Mouse (Mus musculus) myocyte (in vitro differentiated cells): ENCODE measurements at regions not wholly inside any gene's neighbourhood (a gene's known extent, or its start where the extent isn't known, plus 50 kb on each side); places are given as distances from the start of the nearest gene placed in this dataset.

ENCODE experiments used
- CEBPB ChIP-seq: IDR thresholded peaks from 2 replicates; pipeline ENCODE4 v1.6.1; 2011; ENCODE audit warnings: mild to moderate bottlenecking, moderate library complexity; ENCODE audit not compliant: poor library complexity, insufficient read depth, severe bottlenecking
- E2F4 ChIP-seq: IDR thresholded peaks from one replicate; pipeline ENCODE4 v1.6.1; 2011; ENCODE audit warnings: mild to moderate bottlenecking, control low read depth, moderate library complexity; ENCODE audit not compliant: insufficient read depth
- MAX ChIP-seq: IDR thresholded peaks from one replicate; pipeline ENCODE4 v1.6.1; 2011; ENCODE audit warnings: low read depth, mild to moderate bottlenecking, control low read depth
- POLR2A ChIP-seq: IDR thresholded peaks from one replicate; pipeline ENCODE4 v1.6.1; 2011; ENCODE audit warnings: low read depth, mild to moderate bottlenecking, control low read depth, moderate library complexity; ENCODE audit not compliant: insufficient read length
- POLR2AphosphoS2 ChIP-seq: IDR thresholded peaks from one replicate; pipeline ENCODE4 v1.6.1; 2011; ENCODE audit warnings: low read depth, control low read depth; ENCODE audit not compliant: insufficient read length
- REST ChIP-seq: IDR thresholded peaks from one replicate; pipeline ENCODE4 v1.6.1; 2011; ENCODE audit warnings: mild to moderate bottlenecking, control low read depth, moderate library complexity; ENCODE audit not compliant: insufficient read depth, insufficient read length
- SRF ChIP-seq: IDR thresholded peaks from one replicate; pipeline ENCODE4 v1.6.1; 2011; ENCODE audit warnings: low read depth; ENCODE audit not compliant: control insufficient read depth, insufficient read length
- TCF12 ChIP-seq: IDR thresholded peaks from one replicate; pipeline ENCODE4 v1.6.1; 2011; ENCODE audit warnings: mild to moderate bottlenecking, control low read depth; ENCODE audit not compliant: poor library complexity, insufficient read depth, severe bottlenecking
- USF1 ChIP-seq: IDR thresholded peaks from one replicate; pipeline ENCODE4 v1.6.1; 2011; ENCODE audit warnings: low read depth, mild to moderate bottlenecking, control low read depth, moderate library complexity

DNA sequence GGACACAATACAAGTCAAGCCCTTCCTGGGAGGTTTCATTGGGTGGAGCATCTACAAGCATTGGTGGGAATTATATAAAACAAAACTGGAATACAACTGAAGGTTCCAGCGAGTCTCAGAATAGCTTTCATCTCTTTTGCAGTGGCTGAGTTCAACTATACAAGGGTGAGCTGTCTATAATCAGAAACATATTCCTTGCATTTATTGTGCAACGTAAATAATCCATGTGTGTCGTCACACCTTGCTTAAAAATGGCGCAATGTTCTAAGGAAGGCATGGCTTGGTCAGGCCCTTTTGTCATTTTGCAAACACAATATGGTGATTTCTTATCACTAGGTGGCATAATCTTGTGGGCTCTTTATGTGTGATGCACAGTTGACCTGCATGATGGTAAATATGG is 320.8 kb upstream of the Sox11 start:
- TF ChIP-seq USF1 (no peak), POLR2A (no peak), MAX (no peak), CEBPB (no peak), E2F4 (no peak), TCF12 (no peak), REST (no peak), POLR2AphosphoS2 (no peak), SRF (no peak)
